Mouse (Mus musculus): ENCODE data around the gene Tab1. TPM values are rescaled to one million over a fixed set of nuclear protein-coding genes. Genes with fewer than 3 reads are reported as not detected.

The Tab1 gene
- total and polyA plus RNA-seq, 3 experiments = 11.6 to 17.7 (median 12.0) TPM

GRCm38 (mm10) chr15:80115256-80115655, 17.7 kb upstream of the Tab1 start:
- Histone ChIP-seq H3K36me3 (replicated peaks in 1 of 2; ENCODE audit: control insufficient read depth in 1 of 2, insufficient read depth in 1 of 2, low read length in 1 of 2) (peaks cover 0 to 4% of the 10 kb centered on the region in 2 experiments), H3K27me3 (replicated peaks) (no peaks in the 10 kb centered on the region), H3K4me3 (replicated peaks in 1 of 3; ENCODE audit: low read depth in 2 of 3, low read length in 2 of 3, poor library complexity in 1 of 3) (no peak overlapping the region), H3K9ac (ENCODE audit: insufficient read depth, low read depth) (no peak overlapping the region), H3K4me1 (ENCODE audit: control insufficient read depth in 1 of 2, insufficient read depth in 2 of 2) (peaks cover 0 to 10% of the 10 kb centered on the region in 2 experiments; a peak in 1 of 4 replicates), H3K4me2 (ENCODE audit: insufficient read depth, low read depth, poor library complexity, severe bottlenecking) (no peak overlapping the region), H3K79me2 (replicated peaks; ENCODE audit: control insufficient read depth, extremely low read depth, insufficient read depth, poor library complexity, severe bottlenecking) (no peaks in the 10 kb centered on the region), H3K9me3 (replicated peaks; ENCODE audit: low read length) (peaks cover 5% of the 10 kb centered on the region), H3K27ac (ENCODE audit: insufficient read depth, low read depth) (no peak overlapping the region)
- in situ Hi-C loops (cut with MboI; ENCODE audit: low pct_ligation_motif_present, low pct_unique_long_range_greater_than_20kb, low sequenced_read_pairs) = no loop called here
- peak; percentile 34 for DNase-seq (ENCODE audit: extremely low read depth)
- dilution Hi-C loops (cut with MboI; ENCODE audit: extremely low pct_ligation_motif_present, extremely low pct_unique_long_range_greater_than_20kb, low sequenced_read_pairs) = no loop called here
- TF ChIP-seq PAX5 (IDR thresholded peaks at IDR 0.05; ENCODE audit: low read length) (no peak), MAX (IDR thresholded peaks at IDR 0.05; ENCODE audit: low read length) (peak; percentile 66; the same call in 1 of the 2 replicates), JUND (conservative IDR thresholded peaks at IDR 0.05; ENCODE audit: low read depth, low read length) (no peak), USF2 (conservative IDR thresholded peaks at IDR 0.05; ENCODE audit: low read depth, low read length) (peak; percentile 65), USF1 (IDR thresholded peaks at IDR 0.05; ENCODE audit: low read depth, low read length) (peak; percentile 78)

GRCm38 (mm10) chr15:80115866-80116794, 16.8 kb upstream of the Tab1 start:
- H3K9ac ChIP-seq (ENCODE audit: insufficient read depth, low read depth) = no peak overlapping the region
- dilution Hi-C loops (cut with MboI; ENCODE audit: extremely low pct_ligation_motif_present, extremely low pct_unique_long_range_greater_than_20kb, low sequenced_read_pairs) = no loop called here
- in situ Hi-C loops (cut with MboI; ENCODE audit: low pct_ligation_motif_present, low pct_unique_long_range_greater_than_20kb, low sequenced_read_pairs) = no loop called here
- H3K27me3 ChIP-seq (replicated peaks) = no peaks in the 10 kb centered on the region
- H3K9me3 ChIP-seq (replicated peaks; ENCODE audit: low read length) = peaks cover 3% of the 10 kb centered on the region
- DNase-seq (ENCODE audit: extremely low read depth) = no peak
- H3K4me1 ChIP-seq (ENCODE audit: control insufficient read depth in 1 of 2, insufficient read depth in 2 of 2) = peaks cover 3 to 10% of the 10 kb centered on the region in 2 experiments; a peak in 2 of 4 replicates
- no peak overlapping the region for H3K4me3 ChIP-seq (replicated peaks in 1 of 3; ENCODE audit: low read depth in 2 of 3, low read length in 2 of 3, poor library complexity in 1 of 3)
- peaks cover 0 to 1% of the 10 kb centered on the region in 2 experiments for H3K36me3 ChIP-seq (replicated peaks in 1 of 2; ENCODE audit: control insufficient read depth in 1 of 2, insufficient read depth in 1 of 2, low read length in 1 of 2)
- H3K4me2 ChIP-seq (ENCODE audit: insufficient read depth, low read depth, poor library complexity, severe bottlenecking) = no peak overlapping the region
- no peaks in the 10 kb centered on the region for H3K79me2 ChIP-seq (replicated peaks; ENCODE audit: control insufficient read depth, extremely low read depth, insufficient read depth, poor library complexity, severe bottlenecking)
- H3K27ac ChIP-seq (ENCODE audit: insufficient read depth, low read depth) = no peak overlapping the region
- TF ChIP-seq CTCF (conservative IDR thresholded peaks at IDR 0.05 in 1 of 2, IDR thresholded peaks at IDR 0.05 in 1 of 2; ENCODE audit: low read depth in 2 of 2, low read length in 2 of 2) (no peak), MXI1 (IDR thresholded peaks at IDR 0.05; ENCODE audit: low read depth, low read length) (no peak)

- H3K9ac ChIP-seq (ENCODE audit: insufficient read depth, low read depth) = no peak overlapping the region
- H3K4me2 ChIP-seq (ENCODE audit: insufficient read depth, low read depth, poor library complexity, severe bottlenecking) = no peak overlapping the region
- H3K9me3 ChIP-seq (replicated peaks; ENCODE audit: low read length) = peaks cover 3% of the 10 kb centered on the region
- H3K4me3 ChIP-seq (replicated peaks in 1 of 3; ENCODE audit: low read depth in 2 of 3, low read length in 2 of 3, poor library complexity in 1 of 3) = no peak overlapping the region
- H3K4me1 ChIP-seq (ENCODE audit: control insufficient read depth in 1 of 2, insufficient read depth in 2 of 2) = peaks cover 3 to 12% of the 10 kb centered on the region in 2 experiments; a peak in 2 of 4 replicates
- TF ChIP-seq USF2 (conservative IDR thresholded peaks at IDR 0.05; ENCODE audit: low read depth, low read length) (peak; percentile 4; the same call in 1 of the 2 replicates), USF1 (IDR thresholded peaks at IDR 0.05; ENCODE audit: low read depth, low read length) (peak; percentile 38), MXI1 (IDR thresholded peaks at IDR 0.05; ENCODE audit: low read depth, low read length) (no peak), CTCF (conservative IDR thresholded peaks at IDR 0.05 in 1 of 2, IDR thresholded peaks at IDR 0.05 in 1 of 2; ENCODE audit: low read depth in 2 of 2, low read length in 2 of 2) (no peak), MEF2A (IDR thresholded peaks at IDR 0.05; ENCODE audit: borderline replicate concordance, low read depth, low read length) (no peak), BHLHE40 (IDR thresholded peaks at IDR 0.05; ENCODE audit: low read depth, low read length) (peak; percentile 25; the same call in 1 of the 2 replicates)
- in situ Hi-C loops (cut with MboI; ENCODE audit: low pct_ligation_motif_present, low pct_unique_long_range_greater_than_20kb, low sequenced_read_pairs) = no loop called here
- peaks cover 0 to 1% of the 10 kb centered on the region in 2 experiments for H3K36me3 ChIP-seq (replicated peaks in 1 of 2; ENCODE audit: control insufficient read depth in 1 of 2, insufficient read depth in 1 of 2, low read length in 1 of 2)
- DNase-seq (ENCODE audit: extremely low read depth) = no peak
- no peaks in the 10 kb centered on the region for H3K79me2 ChIP-seq (replicated peaks; ENCODE audit: control insufficient read depth, extremely low read depth, insufficient read depth, poor library complexity, severe bottlenecking)
- H3K27me3 ChIP-seq (replicated peaks) = no peaks in the 10 kb centered on the region
- dilution Hi-C loops (cut with MboI; ENCODE audit: extremely low pct_ligation_motif_present, extremely low pct_unique_long_range_greater_than_20kb, low sequenced_read_pairs) = no loop called here
- no peak overlapping the region for H3K27ac ChIP-seq (ENCODE audit: insufficient read depth, low read depth)
Measured at GRCm38 (mm10) chr15:80117154-80117553, 15.8 kb upstream of the Tab1 start.

All from CH12.LX (cell line).